Mouse (Mus musculus) cortical plate, adult 2 months (tissue): ENCODE results near the gene Tubb2b. TPM values are rescaled to one million over a fixed set of nuclear protein-coding genes. Genes with fewer than 3 reads are reported as not detected.

Experiments used
- H3K27ac ChIP-seq: fragments of 200-500 bp; 2 replicates; pipeline ENCODE4 v1.5.1; 2012; ENCODE audit warnings: low read length, control low read depth, inconsistent platforms; ENCODE audit not compliant: insufficient read depth
- H3K4me1 ChIP-seq: fragments of 200-500 bp; 2 replicates; pipeline ENCODE4 v1.6.1; 2011; ENCODE audit warnings: low read length; ENCODE audit not compliant: control insufficient read depth, insufficient read depth
- H3K4me3 ChIP-seq: fragments of 200-500 bp; 2 replicates; pipeline ENCODE4 v1.5.1; 2011; ENCODE audit warnings: mild to moderate bottlenecking, low read length, control low read depth; ENCODE audit not compliant: insufficient read depth
- CTCF ChIP-seq: fragments of 200-500 bp; IDR thresholded peaks from 2 replicates; pipeline ENCODE4 v1.5.1; 2011; ENCODE audit warnings: mild to moderate bottlenecking, control low read depth, low read length; ENCODE audit not compliant: insufficient read depth; ENCODE audit errors: extremely low read depth
- POLR2A ChIP-seq: fragments of 200-500 bp; IDR thresholded peaks from 2 replicates; pipeline ENCODE4 v1.6.1; 2011; ENCODE audit warnings: mild to moderate bottlenecking, low read length, control low read depth; ENCODE audit not compliant: insufficient read depth; ENCODE audit errors: extremely low read depth
- polyA plus RNA-seq: library from polyadenylated mRNA; depleted of rRNA; stranded (reverse); fragments of >200 nt; gene quantifications from 2 replicates; pipeline ENCODE4 v1.2.3, GENCODE M21; 2012

The Tubb2b gene
- polyA plus RNA-seq, 1 experiment: 264 TPM

DNA sequence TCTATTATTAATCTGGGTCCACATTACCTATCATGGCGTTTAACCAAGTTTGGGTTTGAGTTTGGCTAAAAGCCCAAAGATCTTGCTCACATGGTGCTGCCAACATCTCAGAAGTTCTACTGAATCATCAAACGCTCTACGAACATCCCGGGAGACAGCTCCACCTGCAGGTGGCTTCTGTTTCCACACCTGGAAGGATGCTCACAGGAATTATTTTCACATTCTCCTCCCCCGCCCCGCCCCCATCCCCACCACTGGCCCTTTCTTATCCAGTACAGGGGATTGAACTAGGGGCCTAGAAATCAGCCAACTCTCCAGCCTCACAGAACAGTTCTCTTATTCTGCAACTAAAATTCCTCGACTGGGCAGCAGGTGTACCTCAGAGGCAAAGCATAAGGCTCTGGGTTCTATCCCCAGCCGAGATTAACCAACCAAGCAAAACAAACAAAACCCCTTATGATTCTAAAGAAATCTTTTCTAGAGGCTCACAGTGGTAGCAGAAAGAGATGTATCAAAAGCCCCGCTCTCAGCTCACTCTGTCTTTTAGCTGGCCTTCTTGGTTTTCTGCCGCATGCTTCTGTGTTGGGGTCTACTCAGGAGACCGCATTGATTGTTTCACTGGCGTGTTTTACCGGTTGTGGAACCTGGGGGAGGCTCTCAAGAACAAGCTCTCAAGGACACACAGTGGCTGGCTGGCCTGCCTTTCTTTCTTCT lies 24.1 kb upstream of the Tubb2b start:
- H3K4me1 ChIP-seq: peaks cover 7% of the 10 kb centered on the region
- TF ChIP-seq POLR2A (no peak), CTCF (peak; percentile 68)
- H3K27ac ChIP-seq: no peak overlapping the region
- peak overlapping the region; percentile 12; the same call in 1 of the 2 replicates for H3K4me3 ChIP-seq

DNA sequence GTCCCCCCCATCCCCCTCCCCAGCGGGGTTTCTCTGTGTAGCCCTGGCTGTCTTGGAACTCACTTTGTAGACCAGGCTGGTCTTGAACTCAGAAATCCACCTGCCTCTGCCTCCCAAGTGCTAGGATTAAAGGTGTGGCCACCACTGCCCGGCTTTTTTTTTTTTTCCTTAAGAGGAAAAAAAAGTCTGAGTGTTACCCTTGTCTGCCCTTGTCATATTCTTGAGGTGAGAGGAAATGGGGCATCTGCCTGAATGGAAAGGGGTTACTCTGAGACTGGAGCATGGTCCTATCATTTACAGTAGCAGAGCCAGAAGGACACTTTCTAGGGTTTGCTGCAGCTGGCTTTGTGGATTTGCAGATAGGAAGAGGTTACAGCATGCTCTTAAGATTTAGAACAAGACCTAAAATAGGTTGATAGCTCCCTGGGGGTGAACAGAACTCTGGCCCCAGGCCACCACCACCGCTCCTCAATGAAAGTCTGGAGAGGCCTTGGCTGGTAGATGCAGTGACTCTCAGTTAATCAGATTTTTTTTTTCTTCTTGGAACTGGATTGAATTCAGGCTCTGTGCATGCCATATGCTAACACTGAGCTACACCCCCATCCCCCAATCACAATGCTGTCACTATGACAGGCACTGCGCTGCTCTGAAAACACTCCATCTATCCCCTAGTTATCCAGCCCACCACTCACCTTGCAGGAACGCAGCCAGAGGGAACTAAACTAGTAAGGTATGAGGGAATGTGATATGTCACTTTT lies 23.2 kb upstream of the Tubb2b start:
- Histone ChIP-seq H3K4me1 (peaks cover 7% of the 10 kb centered on the region), H3K4me3 (no peak overlapping the region), H3K27ac (no peak overlapping the region)
- TF ChIP-seq POLR2A: no peak
- TF ChIP-seq CTCF: no peak

DNA sequence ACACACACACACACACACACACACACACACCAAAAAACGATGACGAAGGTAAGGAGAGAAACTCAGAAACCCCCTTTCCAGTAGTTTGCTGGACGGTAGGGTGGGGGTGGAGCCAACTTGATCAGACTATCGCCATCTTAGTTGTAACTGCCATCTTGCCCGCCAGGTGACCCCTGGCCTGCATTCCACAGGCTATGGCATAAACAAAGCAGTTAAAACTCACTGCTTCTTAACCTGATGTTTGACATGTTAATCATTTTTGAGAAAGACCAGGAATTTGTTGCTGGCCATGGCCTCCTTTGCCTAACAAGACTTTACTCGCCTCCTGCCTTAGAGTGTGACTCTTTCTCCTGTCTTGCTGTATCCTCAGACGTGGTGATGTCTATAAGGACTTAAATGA lies 22.4 kb upstream of the Tubb2b start:
- Histone ChIP-seq H3K27ac (no peak overlapping the region), H3K4me3 (no peak overlapping the region), H3K4me1 (peaks cover 9% of the 10 kb centered on the region)
- no peak for TF ChIP-seq CTCF
- no peak for TF ChIP-seq POLR2A

DNA sequence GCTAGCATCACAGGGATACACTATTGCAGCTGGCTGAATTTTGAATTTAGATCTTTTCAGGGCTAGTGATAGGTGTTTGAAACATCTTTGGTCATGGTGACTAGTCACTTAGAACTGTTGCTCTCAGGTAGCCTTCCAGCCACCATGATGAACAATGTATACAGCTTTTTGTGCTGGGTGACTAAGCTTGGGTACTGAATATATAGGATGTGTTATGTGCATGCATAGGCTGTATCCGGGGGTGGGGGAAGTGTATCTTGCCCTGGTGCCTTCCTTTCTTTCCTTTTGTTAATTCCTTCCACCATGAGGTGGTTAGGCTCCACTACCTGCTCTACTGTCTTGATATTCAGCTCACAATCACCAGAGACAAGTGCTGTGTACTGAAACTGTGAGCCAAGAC lies 21.2 kb upstream of the Tubb2b start:
- Histone ChIP-seq H3K4me3 (no peak overlapping the region), H3K4me1 (peaks cover 9% of the 10 kb centered on the region), H3K27ac (no peak overlapping the region)
- no peak for TF ChIP-seq CTCF

DNA sequence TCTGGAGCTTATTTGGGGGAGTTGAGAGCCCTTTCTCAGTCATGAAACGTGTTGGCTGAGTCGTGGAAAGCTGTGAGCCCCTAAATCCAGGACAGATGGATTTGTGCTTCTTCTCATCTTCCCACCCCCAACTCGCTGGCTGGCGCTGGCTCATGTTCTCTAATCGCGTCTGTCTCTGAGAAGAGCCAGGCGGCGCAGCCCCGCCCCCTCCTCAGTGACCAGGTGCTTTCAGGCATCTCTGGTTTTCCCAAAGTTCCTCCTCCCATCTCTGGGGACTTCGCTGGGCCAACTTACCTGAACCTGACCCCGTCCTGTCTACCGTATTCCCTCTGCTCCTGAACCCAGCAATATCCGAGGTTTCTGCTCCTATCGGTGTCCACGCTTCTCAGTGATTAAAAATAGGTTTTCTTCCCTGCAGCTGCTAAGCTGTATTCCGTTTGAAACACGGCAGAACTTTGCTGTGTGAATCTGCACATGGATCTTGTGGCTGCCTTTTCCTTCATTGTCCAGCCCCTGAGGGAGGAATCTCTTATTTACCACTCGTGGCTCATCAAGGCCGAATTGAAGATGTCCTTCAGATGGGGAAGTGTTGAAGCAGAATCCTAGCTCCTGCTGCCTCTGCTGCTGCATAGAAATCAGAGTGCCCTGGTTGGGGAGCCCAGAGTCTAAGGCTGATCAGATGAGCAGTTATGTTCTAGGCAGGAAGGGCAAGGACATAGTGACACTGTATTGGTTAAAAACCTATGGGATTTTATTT lies 20.2 kb upstream of the Tubb2b start:
- peaks cover 9% of the 10 kb centered on the region for H3K4me1 ChIP-seq
- no peak for TF ChIP-seq CTCF
- no peak for TF ChIP-seq POLR2A
- 0 out of 2 replicates have a peak overlapping the region, but pooled peaks have one; percentile 58 for H3K27ac ChIP-seq
- H3K4me3 ChIP-seq: peak overlapping the region; percentile 7; the same call in 1 of the 2 replicates

DNA sequence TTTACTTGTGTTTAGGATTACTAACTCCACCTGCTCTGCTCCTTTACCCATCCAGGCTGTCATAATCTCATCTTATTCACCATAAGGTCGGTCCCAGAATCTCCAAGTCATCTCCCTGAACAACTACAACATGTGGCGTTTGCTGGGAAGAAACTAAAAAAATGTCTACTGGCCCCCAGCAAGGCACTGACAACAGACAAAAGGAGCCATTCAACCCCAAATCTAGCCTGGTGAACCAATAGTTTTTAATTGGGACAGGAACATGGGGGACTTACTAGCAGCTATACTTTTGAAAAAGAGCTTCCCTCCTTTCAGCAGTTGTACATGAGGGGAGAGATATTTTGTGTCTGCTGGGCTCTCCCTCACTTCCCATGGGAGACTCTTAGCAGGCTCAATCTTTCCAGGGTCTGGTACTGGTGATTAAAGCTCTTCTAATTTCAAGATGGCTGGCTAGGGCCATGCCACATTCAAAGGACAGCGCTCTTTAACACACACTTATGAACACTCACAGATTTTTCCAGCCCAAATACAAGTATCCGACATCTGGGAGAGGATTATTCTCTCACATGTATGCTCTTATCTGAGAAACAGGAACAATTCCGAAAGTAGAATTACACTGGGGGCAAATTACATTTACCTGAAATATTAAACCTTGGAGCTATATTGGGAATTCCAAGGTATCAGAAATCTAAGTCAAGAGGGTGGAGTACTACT lies 19.4 kb upstream of the Tubb2b start:
- H3K4me1 ChIP-seq: peaks cover 9% of the 10 kb centered on the region
- H3K4me3 ChIP-seq: peak overlapping the region; percentile 27; the same call in 1 of the 2 replicates
- peak overlapping the region; percentile 58 for H3K27ac ChIP-seq
- TF ChIP-seq POLR2A (no peak), CTCF (no peak)

DNA sequence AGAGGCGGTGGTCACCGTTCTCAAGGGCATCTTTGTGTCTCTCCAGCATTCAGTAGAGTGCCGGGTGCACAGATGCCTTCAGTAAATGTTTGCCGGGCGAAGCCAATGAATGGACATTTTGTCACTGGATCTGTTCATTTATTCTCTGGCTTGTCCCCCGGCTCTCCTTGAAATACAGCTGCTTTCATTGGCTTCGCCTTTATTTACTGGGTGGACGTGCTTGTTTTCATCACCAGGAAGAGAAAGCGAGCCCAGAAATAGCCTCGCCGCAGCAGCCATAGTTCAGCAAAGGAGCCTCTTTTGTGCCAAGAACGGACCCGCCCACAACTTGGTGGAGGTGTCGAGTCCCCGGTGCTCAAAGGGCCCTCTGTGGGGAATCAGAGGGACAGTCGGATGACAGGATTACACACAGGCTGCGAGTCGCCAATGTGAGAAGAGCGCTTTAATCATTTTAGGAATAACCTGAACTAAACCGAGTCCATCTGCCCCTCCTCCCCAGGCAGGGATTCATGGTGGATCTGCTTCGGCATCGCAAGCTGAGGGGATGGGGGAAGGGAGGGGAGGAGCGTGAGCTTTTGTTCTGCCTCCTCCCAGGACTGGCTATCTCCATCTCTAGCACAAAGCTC lies 18.6 kb upstream of the Tubb2b start:
- Histone ChIP-seq H3K27ac (peak overlapping the region; percentile 58), H3K4me1 (peaks cover 9% of the 10 kb centered on the region), H3K4me3 (peak overlapping the region; percentile 27)
- 0 out of 2 replicates have a peak, but pooled peaks have one; percentile 26 for TF ChIP-seq POLR2A
- no peak for TF ChIP-seq CTCF

DNA sequence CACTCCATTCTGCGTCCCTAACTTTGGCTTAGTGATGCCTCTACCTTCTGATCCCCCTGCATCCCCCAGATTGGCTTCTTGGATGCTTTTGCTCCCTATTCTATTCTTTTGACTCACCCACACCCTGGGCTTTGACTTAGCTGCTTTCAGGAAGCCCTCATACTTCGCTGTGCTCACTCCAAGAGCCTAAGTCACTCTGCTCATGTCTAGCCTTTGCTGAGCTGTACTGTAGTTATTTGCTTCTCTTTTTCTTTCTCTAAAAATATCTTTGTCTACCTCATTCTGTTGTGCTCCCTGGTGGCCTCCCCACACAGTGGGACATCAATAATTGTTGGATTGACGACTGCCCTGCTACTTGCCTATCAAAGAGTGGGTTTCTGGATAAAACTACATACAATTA lies 17.9 kb upstream of the Tubb2b start:
- Histone ChIP-seq H3K4me3 (no peak overlapping the region), H3K27ac (no peak overlapping the region), H3K4me1 (peaks cover 7% of the 10 kb centered on the region)
- TF ChIP-seq CTCF (no peak), POLR2A (no peak)
